Mouse (Mus musculus) liver, embryonic 14.5 days (tissue): ENCODE measurements at regions not wholly inside any gene's neighbourhood (a gene's known extent, or its start where the extent isn't known, plus 50 kb on each side); places are given as distances from the start of the nearest gene placed in this dataset.

ENCODE experiments used
- CTCF ChIP-seq: IDR thresholded peaks from 2 replicates; pipeline ENCODE4 v1.5.1; 2016; ENCODE audit warnings: antibody characterized with exemption, low read depth, control low read depth
- EP300 ChIP-seq: IDR thresholded peaks from 2 replicates; pipeline ENCODE4 v1.6.1; 2016; ENCODE audit warnings: antibody characterized with exemption, low read depth

DNA sequence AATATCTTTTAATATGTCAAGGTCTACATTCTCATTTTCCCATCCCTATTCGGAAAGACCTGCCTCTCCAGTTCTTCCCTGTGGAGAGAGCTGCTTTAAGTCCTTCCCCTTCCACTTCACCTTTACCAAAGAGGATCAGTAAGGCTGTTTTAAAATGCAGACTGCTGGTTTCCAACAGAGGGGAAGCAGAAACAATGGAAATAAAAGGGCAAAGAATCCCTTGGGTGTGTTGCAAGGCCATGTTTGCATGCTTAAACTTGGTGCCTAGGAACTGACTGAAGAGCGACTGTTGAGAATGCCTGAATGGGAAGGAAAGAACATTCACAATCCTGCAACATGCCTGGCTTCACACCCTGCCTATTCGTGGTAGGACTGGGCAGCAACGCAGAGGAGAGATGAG, 2759.1 kb upstream of the 5930422O12Rik start:
- TF ChIP-seq CTCF (no peak), EP300 (no peak)
